Mouse (Mus musculus): ENCODE measurements around the gene Eaf2.

- TF ChIP-seq MAX (IDR thresholded peaks at IDR 0.05; ENCODE audit: low read length) (peak; percentile 65), UBTF (IDR thresholded peaks at IDR 0.05; ENCODE audit: low read depth, low read length) (no peak), ETS1 (conservative IDR thresholded peaks at IDR 0.05; ENCODE audit: low read depth, low read length) (peak; percentile 18; the same call in 1 of the 2 replicates), E2F4 (IDR thresholded peaks at IDR 0.05; ENCODE audit: insufficient replicate concordance, low read depth, low read length) (no peak), CTCF (conservative IDR thresholded peaks at IDR 0.05 in 1 of 2, IDR thresholded peaks at IDR 0.05 in 1 of 2; ENCODE audit: low read depth in 2 of 2, low read length in 2 of 2) (no peak), CHD2 (IDR thresholded peaks at IDR 0.05; ENCODE audit: low read length) (no peak), POLR2A (IDR thresholded peaks at IDR 0.05; ENCODE audit: low read depth, low read length) (no peak), USF1 (IDR thresholded peaks at IDR 0.05; ENCODE audit: low read depth, low read length) (no peak), ELF1 (IDR thresholded peaks at IDR 0.05; ENCODE audit: low read depth, low read length) (no peak), EP300 (IDR thresholded peaks at IDR 0.05; ENCODE audit: low read length) (peak; percentile 47; the same call in 1 of the 2 replicates), KAT2A (IDR thresholded peaks at IDR 0.05; ENCODE audit: insufficient replicate concordance, low read length) (no peak), RAD21 (IDR thresholded peaks at IDR 0.05; ENCODE audit: low read depth, low read length) (no peak), NRF1 (IDR thresholded peaks at IDR 0.05; ENCODE audit: low read depth, low read length) (no peak)
Measured at GRCm38 (mm10) chr16:36798334-36798733, 76.5 kb downstream of the Eaf2 start.
